Mouse (Mus musculus) C3H10T1/2 (cell line): Measurements from ENCODE around the gene Krtap19-9b. TPM values are rescaled to one million over a fixed set of nuclear protein-coding genes. Genes with fewer than 3 reads are reported as not detected.

Source experiments
- polyA plus RNA-seq, 2 experiments: library from polyadenylated mRNA; unstranded; fragments of >200 nt; fragmentation: generic; extraction: Trizol; gene quantifications; one replicate each; pipeline ENCODE4 v1.2.1; 2012; ENCODE audit warnings: missing spikeins in 2 of 2

Gene Krtap19-9b
- not detected for polyA plus RNA-seq

DNA sequence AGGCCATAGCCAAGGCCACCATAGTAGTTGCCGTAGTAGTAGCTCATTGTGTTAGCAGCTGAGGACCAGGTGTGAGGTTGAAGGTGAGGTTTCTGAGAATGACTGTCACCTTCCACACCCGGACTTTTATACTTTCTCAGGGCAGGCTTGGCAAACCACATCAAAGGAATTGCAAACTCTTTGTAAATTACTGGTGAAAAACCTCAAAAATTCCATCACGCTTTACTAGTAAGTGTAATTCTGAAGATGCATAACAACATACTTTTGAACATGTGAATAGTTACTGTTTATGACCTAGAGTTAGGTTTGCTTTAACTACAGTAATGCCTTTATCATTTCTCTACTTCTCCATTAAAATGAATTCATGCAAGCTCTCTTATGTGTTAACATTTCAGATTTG, at the start of gene Krtap19-9b:
Krtap19-9b (minus strand) TSS at position 101 of the 400 bp plus-strand sequence.

DNA sequence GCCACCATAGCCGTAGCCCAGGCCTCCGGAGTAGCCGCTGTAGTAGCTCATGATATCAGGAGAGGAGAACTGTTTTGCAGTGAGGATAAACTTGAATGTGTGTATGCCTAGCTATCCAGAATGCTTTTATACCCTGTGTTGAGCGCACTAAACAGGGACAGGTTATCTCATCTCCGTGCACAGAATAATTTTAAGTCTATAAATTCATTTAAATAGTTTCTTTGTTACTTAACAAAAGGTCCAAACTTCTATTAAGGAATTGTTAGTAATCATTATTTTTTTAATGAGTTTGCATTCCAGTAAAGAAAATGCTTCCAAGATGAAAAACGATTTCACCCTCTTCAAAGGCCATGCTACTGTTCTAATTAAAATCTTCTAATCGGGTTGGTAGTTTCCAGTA, 30.7 kb upstream of the Krtap19-9b start, which contains the start of gene Krtap16-3:
Krtap16-3 (minus strand) TSS at position 101 of the 400 bp plus-strand sequence.

DNA sequence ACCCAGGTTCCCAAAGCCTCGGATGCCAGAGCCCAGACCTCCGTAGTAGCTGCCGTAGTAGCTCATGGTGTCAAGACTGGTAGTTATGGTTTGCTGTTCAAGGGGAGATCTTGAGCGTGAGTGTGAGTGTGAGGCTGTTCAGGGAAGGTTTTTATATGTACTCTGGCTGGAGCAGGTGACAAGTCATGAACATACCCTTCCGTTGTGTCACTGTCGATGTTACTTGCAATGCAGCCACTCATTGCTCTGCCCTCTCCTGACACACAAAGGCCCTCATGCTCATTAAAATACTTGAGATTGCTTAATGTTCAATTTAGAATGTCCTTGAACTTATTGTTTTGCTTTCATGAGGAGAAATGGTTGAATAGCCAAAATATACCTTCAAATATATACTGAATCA, 35.7 kb downstream of the Krtap19-9b start, which contains the start of gene Krtap19-5:
Krtap19-5 (minus strand) TSS at position 101 of the 400 bp plus-strand sequence.

DNA sequence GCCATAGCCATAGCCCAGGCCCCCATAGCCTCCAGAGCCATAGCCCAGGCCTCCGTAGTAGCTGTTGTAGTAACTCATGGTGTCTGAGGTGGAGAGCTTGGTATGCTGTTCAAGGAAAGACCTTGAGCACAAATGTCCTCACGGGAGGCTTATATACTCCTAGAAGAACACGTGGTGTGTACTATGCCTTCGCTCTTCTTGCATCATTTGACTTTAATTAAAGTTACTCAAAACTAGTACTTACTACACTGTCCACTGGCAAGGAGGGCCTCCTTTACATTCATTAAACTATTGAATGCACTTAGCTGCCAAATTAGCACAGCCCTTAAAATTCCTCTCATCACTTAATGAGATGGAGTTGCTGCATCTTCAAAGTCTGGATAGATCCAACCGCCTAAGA, 47.1 kb downstream of the Krtap19-9b start, which contains the start of gene Krtap19-4:
Krtap19-4 (minus strand) TSS at position 101 of the 400 bp plus-strand sequence.

Other genes with a start within 250 kb of the Krtap19-9b start
- gene 2310061N02Rik, start 224.3 kb downstream of the Krtap19-9b start, polyA plus RNA-seq: not detected
- gene Krtap13-1, start 203.4 kb downstream of the Krtap19-9b start, polyA plus RNA-seq: not detected
- not detected for gene Krtap13, start 180.6 kb downstream of the Krtap19-9b start, polyA plus RNA-seq
- gene 2310034C09Rik, start 173.4 kb downstream of the Krtap19-9b start, polyA plus RNA-seq: not detected
- gene 2310057N15Rik, start 158.1 kb downstream of the Krtap19-9b start, polyA plus RNA-seq: not detected
- gene Gm5965, start 154.4 kb downstream of the Krtap19-9b start, polyA plus RNA-seq: not detected
- not detected for gene Gm20741, start 120.0 kb downstream of the Krtap19-9b start, polyA plus RNA-seq
- gene Krtap15, start 112.0 kb downstream of the Krtap19-9b start, polyA plus RNA-seq: not detected
- not detected for gene Krtap14, start 106.1 kb downstream of the Krtap19-9b start, polyA plus RNA-seq
- gene Krtap19-1, start 62.9 kb downstream of the Krtap19-9b start, polyA plus RNA-seq: not detected
- gene Krtap19-2, start 58.0 kb downstream of the Krtap19-9b start, polyA plus RNA-seq: not detected
- not detected for gene Krtap19-3, start 54.2 kb downstream of the Krtap19-9b start, polyA plus RNA-seq
- not detected for gene Krtap19-4, start 47.2 kb downstream of the Krtap19-9b start, polyA plus RNA-seq
- gene Krtap19-5, start 35.8 kb downstream of the Krtap19-9b start, polyA plus RNA-seq: not detected
- gene Krtap16-3, start 30.6 kb upstream of the Krtap19-9b start, polyA plus RNA-seq: not detected
- gene Krtap22-2, start 78.5 kb upstream of the Krtap19-9b start, polyA plus RNA-seq: not detected
- gene Gm10229, start 83.0 kb upstream of the Krtap19-9b start, polyA plus RNA-seq: not detected
- not detected for gene Krtap6-1, start 99.4 kb upstream of the Krtap19-9b start, polyA plus RNA-seq
- not detected for gene Gm10228, start 109.2 kb upstream of the Krtap19-9b start, polyA plus RNA-seq
- not detected for gene Krtap6-5, start 115.6 kb upstream of the Krtap19-9b start, polyA plus RNA-seq
- gene 1110025L11Rik, start 131.7 kb upstream of the Krtap19-9b start, polyA plus RNA-seq: not detected
- gene Krtap6-3, start 151.8 kb upstream of the Krtap19-9b start, polyA plus RNA-seq: not detected
- gene Gm6358, start 208.6 kb upstream of the Krtap19-9b start, polyA plus RNA-seq: not detected
- not detected for gene Gm10061, start 218.8 kb upstream of the Krtap19-9b start, polyA plus RNA-seq
- gene Gm9789, start 225.7 kb upstream of the Krtap19-9b start, polyA plus RNA-seq: not detected
- not detected for gene Gm7735, start 237.2 kb upstream of the Krtap19-9b start, polyA plus RNA-seq
- gene 1110057P08Rik, start 242.5 kb upstream of the Krtap19-9b start, polyA plus RNA-seq: not detected